Mouse (Mus musculus) small intestine, adult 2 months (tissue): ENCODE results near the gene Olfr281. TPM values are rescaled to one million over a fixed set of nuclear protein-coding genes. Genes with fewer than 3 reads are reported as not detected.

Experiments used
- H3K27ac ChIP-seq: fragments of 200-500 bp; 2 replicates; pipeline ENCODE4 v1.5.1; 2012; ENCODE audit warnings: low read depth, low read length, control low read depth, inconsistent platforms; ENCODE audit not compliant: insufficient read depth
- H3K27me3 ChIP-seq: fragments of 200-500 bp; 2 replicates; pipeline ENCODE4 v1.6.1; 2012; ENCODE audit warnings: mild to moderate bottlenecking, moderate library complexity, low read length, inconsistent platforms; ENCODE audit not compliant: control insufficient read depth, insufficient read depth
- H3K36me3 ChIP-seq: fragments of 200-500 bp; 2 replicates; pipeline ENCODE4 v1.6.1; 2012; ENCODE audit warnings: mild to moderate bottlenecking, low read length, control low read depth, inconsistent platforms; ENCODE audit not compliant: control insufficient read depth, insufficient read depth
- H3K4me1 ChIP-seq: fragments of 200-500 bp; 2 replicates; pipeline ENCODE4 v1.6.1; 2012; ENCODE audit warnings: low read length, inconsistent platforms, mixed read lengths; ENCODE audit not compliant: control insufficient read depth, insufficient read depth, insufficient read length
- H3K4me3 ChIP-seq: fragments of 200-500 bp; 2 replicates; pipeline ENCODE4 v1.5.1; 2012; ENCODE audit warnings: low read depth, mild to moderate bottlenecking, control low read depth, inconsistent platforms, low read length, moderate library complexity
- CTCF ChIP-seq: fragments of 200-500 bp; IDR thresholded peaks from 2 replicates; pipeline ENCODE4 v1.5.1; 2012; ENCODE audit warnings: low read depth, mild to moderate bottlenecking, control low read depth, inconsistent platforms, low read length, moderate library complexity, mixed read lengths; ENCODE audit not compliant: insufficient replicate concordance, insufficient read length; ENCODE audit errors: extremely low read depth
- POLR2A ChIP-seq: fragments of 200-500 bp; IDR thresholded peaks from 2 replicates; pipeline ENCODE4 v1.6.1; 2012; ENCODE audit warnings: low read depth, mild to moderate bottlenecking, control low read depth, inconsistent platforms, low read length, moderate library complexity
- WGBS: fragments of 180-500 bp; shearing (Covaris S2); methylation state at CpG from one replicate; pipeline ENCODE4 v1.1.7; 2018; 5-methylcytosine and 5-hydroxymethylcytosine counted together
- polyA plus RNA-seq: library from polyadenylated mRNA; depleted of rRNA; stranded (reverse); fragments of >200 nt; gene quantifications from 2 replicates; pipeline ENCODE4 v1.2.3, GENCODE M21; 2012

Gene Olfr281
- polyA plus RNA-seq, 1 experiment: not detected

- Histone ChIP-seq H3K4me3 (no peak overlapping the region), H3K27me3 (no peaks in the 10 kb centered on the region), H3K27ac (no peak overlapping the region), H3K36me3 (no peaks in the 10 kb centered on the region), H3K4me1 (no peaks in the 10 kb centered on the region)
- WGBS: 89% methylated on average over 13 of the region's 13 CpGs
- TF ChIP-seq CTCF: no peak
- TF ChIP-seq POLR2A: no peak
These were observed 19.2 kb downstream of the Olfr281 start for GRCm38 (mm10) chr15:98471539-98471938.

- 69% methylated on average over 10 of the region's 10 CpGs for WGBS
- no peak overlapping the region for H3K27ac ChIP-seq
- H3K27me3 ChIP-seq: no peaks in the 10 kb centered on the region
- no peak for TF ChIP-seq POLR2A
- TF ChIP-seq CTCF: no peak
- H3K36me3 ChIP-seq: no peaks in the 10 kb centered on the region
- H3K4me1 ChIP-seq: peaks cover 6% of the 10 kb centered on the region; the same call in 1 of the 2 replicates
- H3K4me3 ChIP-seq: no peak overlapping the region
These were observed 22.6 kb downstream of the Olfr281 start for GRCm38 (mm10) chr15:98474958-98475357.

GRCm38 (mm10) chr15:98475382-98475781, 23.0 kb downstream of the Olfr281 start:
- H3K36me3 ChIP-seq: no peaks in the 10 kb centered on the region
- H3K27ac ChIP-seq: no peak overlapping the region
- WGBS: 37% methylated on average over 10 of the region's 10 CpGs
- no peak overlapping the region for H3K4me3 ChIP-seq
- H3K27me3 ChIP-seq: no peaks in the 10 kb centered on the region
- H3K4me1 ChIP-seq: peaks cover 6% of the 10 kb centered on the region; the same call in 1 of the 2 replicates
- TF ChIP-seq POLR2A (no peak), CTCF (peak; percentile 68; the same call in 1 of the 2 replicates)

GRCm38 (mm10) chr15:98476281-98476680, 23.9 kb downstream of the Olfr281 start:
- H3K36me3 ChIP-seq: no peaks in the 10 kb centered on the region
- H3K4me1 ChIP-seq: peaks cover 6% of the 10 kb centered on the region; the same call in 1 of the 2 replicates
- no peak overlapping the region for H3K4me3 ChIP-seq
- WGBS: 77% methylated on average over 5 of the region's 5 CpGs
- no peak overlapping the region for H3K27ac ChIP-seq
- no peak for TF ChIP-seq POLR2A
- no peak for TF ChIP-seq CTCF
- H3K27me3 ChIP-seq: no peaks in the 10 kb centered on the region

GRCm38 (mm10) chr15:98479568-98480102, 27.2 kb downstream of the Olfr281 start:
- Histone ChIP-seq H3K4me3 (no peak overlapping the region), H3K4me1 (peaks cover 14% of the 10 kb centered on the region; the same call in 1 of the 2 replicates), H3K36me3 (no peaks in the 10 kb centered on the region), H3K27me3 (no peaks in the 10 kb centered on the region), H3K27ac (no peak overlapping the region)
- WGBS: 78% methylated on average over 7 of the region's 7 CpGs
- TF ChIP-seq POLR2A (no peak), CTCF (no peak)

- H3K36me3 ChIP-seq: no peaks in the 10 kb centered on the region
- TF ChIP-seq CTCF: no peak
- no peak for TF ChIP-seq POLR2A
- WGBS: 59% methylated on average over 3 of the region's 3 CpGs
These were observed 30.3 kb downstream of the Olfr281 start, which contains the start of gene Lalba for GRCm38 (mm10) chr15:98482701-98483100. Gene Lalba (minus strand): TSS chr15:98482721.

GRCm38 (mm10) chr15:98483907-98484886, 31.8 kb downstream of the Olfr281 start:
- WGBS: 35% methylated on average over 18 of the region's 18 CpGs
- H3K27me3 ChIP-seq: no peaks in the 10 kb centered on the region
- TF ChIP-seq CTCF: no peak
- TF ChIP-seq POLR2A: no peak
- peaks cover 8% of the 10 kb centered on the region; the same call in 1 of the 2 replicates for H3K4me1 ChIP-seq
- peak overlapping the region; percentile 40 for H3K4me3 ChIP-seq
- no peaks in the 10 kb centered on the region for H3K36me3 ChIP-seq
- peak overlapping the region; percentile 25 for H3K27ac ChIP-seq

More at GRCm38 (mm10) chr15:98482701-98483100, 30.3 kb downstream of the Olfr281 start, which contains the start of gene Lalba:
- no peak within 1 kb of the TSS for H3K4me3 ChIP-seq
- H3K4me1 ChIP-seq: peaks cover 8% of the 10 kb centered on the region; the same call in 1 of the 2 replicates
- H3K27me3 ChIP-seq: no peaks in the 10 kb centered on the region
- H3K27ac ChIP-seq: peak within 1 kb of the TSS; percentile 15; the same call in 1 of the 2 replicates
